Mouse (Mus musculus) natural killer cell, adult 2 months (primary cell): ENCODE measurements around the gene Krtap17-1.

ENCODE experiments used
- DNase-seq, 2 experiments: peaks; one replicate each; pipeline ENCODE4 v3.0.0; 2022; ENCODE audit warnings: low spot score in 2 of 2

Krtap17-1 gene

GRCm38 (mm10) chr11:99993620-99994383, at the start of gene Krtap17-1:
Gene Krtap17-1, minus strand, starts transcription at chr11:99993994.
- no peak for DNase-seq

GRCm38 (mm10) chr11:100041454-100041853, 47.7 kb upstream of the Krtap17-1 start, which contains the start of gene Krt34:
Gene Krt34, minus strand, starts transcription at chr11:100041554.
- no peak for DNase-seq

GRCm38 (mm10) chr11:100029768-100030167, 36.0 kb upstream of the Krtap17-1 start, which contains the start of gene Krt33b:
Gene Krt33b, minus strand, starts transcription at chr11:100029868.
- no peak for DNase-seq

- DNase-seq, result no peak
These were observed 27.6 kb upstream of the Krtap17-1 start for GRCm38 (mm10) chr11:100021438-100021837.

GRCm38 (mm10) chr11:100019466-100019865, 25.7 kb upstream of the Krtap17-1 start:
- no peak for DNase-seq

- DNase-seq, result no peak
These were observed 22.3 kb upstream of the Krtap17-1 start, which contains the start of gene Krt33a for GRCm38 (mm10) chr11:100016112-100016511. Gene Krt33a, minus strand, starts transcription at chr11:100016212.

- DNase-seq, result no peak
These were observed 19.9 kb upstream of the Krtap17-1 start for GRCm38 (mm10) chr11:100013691-100014171.

GRCm38 (mm10) chr11:100010682-100011081, 16.9 kb upstream of the Krtap17-1 start:
- no peak for DNase-seq

- DNase-seq, result no peak
These were observed 14.5 kb upstream of the Krtap17-1 start for GRCm38 (mm10) chr11:100008336-100008735.

- no peak for DNase-seq
These were observed 12.8 kb upstream of the Krtap17-1 start for GRCm38 (mm10) chr11:100006624-100007023.

- DNase-seq, result no peak
These were observed 12.1 kb upstream of the Krtap17-1 start for GRCm38 (mm10) chr11:100005905-100006304.

GRCm38 (mm10) chr11:100004846-100005245, 11.1 kb upstream of the Krtap17-1 start:
- DNase-seq, result no peak

- no peak for DNase-seq
These were observed 5.3 kb upstream of the Krtap17-1 start for GRCm38 (mm10) chr11:99999091-99999490.

- DNase-seq, result no peak
These were observed 529 bp upstream of the Krtap17-1 start for GRCm38 (mm10) chr11:99994384-99994661.

- no peak for DNase-seq
These were observed 3.2 kb downstream of the Krtap17-1 start for GRCm38 (mm10) chr11:99990571-99990970.

- no peak for DNase-seq
These were observed 3.9 kb downstream of the Krtap17-1 start for GRCm38 (mm10) chr11:99989881-99990405.

GRCm38 (mm10) chr11:99988530-99988929, 5.3 kb downstream of the Krtap17-1 start:
- no peak for DNase-seq

GRCm38 (mm10) chr11:99986180-99986647, 7.6 kb downstream of the Krtap17-1 start, which contains the start of gene Krtap16-1:
Gene Krtap16-1, minus strand, starts transcription at chr11:99986597.
- DNase-seq, result no peak

GRCm38 (mm10) chr11:99985291-99986092, 8.3 kb downstream of the Krtap17-1 start:
- DNase-seq, result no peak

GRCm38 (mm10) chr11:99983442-99983841, 10.4 kb downstream of the Krtap17-1 start:
- DNase-seq, result no peak

GRCm38 (mm10) chr11:99982731-99983130, 11.1 kb downstream of the Krtap17-1 start:
- DNase-seq, result no peak

- no peak for DNase-seq
These were observed 14.8 kb downstream of the Krtap17-1 start, which contains the start of gene Krtap29-1 for GRCm38 (mm10) chr11:99978953-99979352. Gene Krtap29-1, minus strand, starts transcription at chr11:99979053.
